11 mouse cellular contexts compared by ENCODE assay signal in genomic region chr2:71290107-71290775, GRCm38 (mm10).
DNase-seq lines count a peak whose midpoint lies in the region; ATAC-seq lines count a peak whose summit lies in the region.
"Had no signal": no experiment of that assay in that cellular context is flagged by ENCODE, and none has a peak within 500 bp of the region (broad histone marks: within the 10 kb centered on the region; RNA-seq: fewer than 3 reads in every experiment).

No protein-coding gene starts in this region.

- peaks cover 3% of the 10 kb centered on the region; the same call in 1 of the 2 replicates for H3K36me3 ChIP-seq in midbrain, embryonic 16.5 days (ENCODE audit: control insufficient read depth, insufficient read depth, low read length)
- H3K36me3 ChIP-seq: neural tube, embryonic 12.5 days had no signal

- H3K4me3 ChIP-seq in midbrain, embryonic 16.5 days (ENCODE audit: low read depth, low read length): no peak overlapping the region
- H3K4me3 ChIP-seq: heart, embryonic 13.5 days; limb, embryonic 15.5 days; neural tube, embryonic 12.5 days had no signal

- no peaks in the 10 kb centered on the region for H3K9me3 ChIP-seq in midbrain, embryonic 16.5 days (replicated peaks; ENCODE audit: control insufficient read depth, low read length, poor library complexity, severe bottlenecking)
- H3K9me3 ChIP-seq: heart, embryonic 13.5 days; limb, embryonic 15.5 days; neural tube, embryonic 12.5 days had no signal

- no peak for DNase-seq in frontal cortex, postnatal 14 days (ENCODE audit: low spot score in 2 of 2)
- peak; percentile 6 for DNase-seq in Muller cell, postnatal 12 days (ENCODE audit: inconsistent ontology term)
- peak; percentile 45 to 53 for DNase-seq in kidney, adult 8-10 months
- DNase-seq in c-Kit-positive CD71-positive TER-119-positive erythroid progenitor cells, embryonic 14.5 days (ENCODE audit: low spot score): no peak
- DNase-seq in thymus, adult 18-20 months: no peak
- DNase-seq in ovary, adult 18-20 months (ENCODE audit: low spot score): no peak

- H3K9ac ChIP-seq in midbrain, embryonic 16.5 days (ENCODE audit: low read depth, low read length): no peak overlapping the region
- H3K9ac ChIP-seq: heart, embryonic 13.5 days; limb, embryonic 15.5 days; neural tube, embryonic 12.5 days had no signal

- WGBS in midbrain, embryonic 16.5 days: 30% methylated on average over 6 of the region's 6 CpGs

- peaks cover 12% of the 10 kb centered on the region for H3K4me1 ChIP-seq in midbrain, embryonic 16.5 days (ENCODE audit: control insufficient read depth, insufficient read depth, low read length)
- H3K4me1 ChIP-seq: limb, embryonic 15.5 days had no signal

- H3K27ac ChIP-seq in midbrain, embryonic 16.5 days (ENCODE audit: low read length): peak overlapping the region; percentile 63
- H3K27ac ChIP-seq: heart, embryonic 13.5 days; limb, embryonic 15.5 days; neural tube, embryonic 12.5 days had no signal

- peak; percentile 84 for ATAC-seq in frontal cortex, adult (ENCODE audit: low TSS enrichment)
- ATAC-seq in midbrain, embryonic 16.5 days: peak; percentile 78

- no peaks in the 10 kb centered on the region for H3K27me3 ChIP-seq in midbrain, embryonic 16.5 days (ENCODE audit: control insufficient read depth, insufficient read depth, low read depth, low read length)
- H3K27me3 ChIP-seq: heart, embryonic 13.5 days; limb, embryonic 15.5 days; neural tube, embryonic 12.5 days had no signal

- no peak overlapping the region for H3K4me2 ChIP-seq in midbrain, embryonic 16.5 days (ENCODE audit: low read length)
- H3K4me2 ChIP-seq: heart, embryonic 13.5 days; limb, embryonic 15.5 days; neural tube, embryonic 12.5 days had no signal

Comparison
In these comparisons a context has a peak if more than half of its experiments do, and no peak if none do; other contexts are left out.
1. DNase-seq: peak in Muller cell, postnatal 12 days (single experiment) and kidney, adult 8-10 months (2 of 2); none in frontal cortex, postnatal 14 days (0 of 2), c-Kit-positive CD71-positive TER-119-positive erythroid progenitor cells, embryonic 14.5 days (single experiment), thymus, adult 18-20 months (0 of 2) and ovary, adult 18-20 months (single experiment).